Mouse (Mus musculus): ENCODE measurements around the gene Gfer.

DNA sequence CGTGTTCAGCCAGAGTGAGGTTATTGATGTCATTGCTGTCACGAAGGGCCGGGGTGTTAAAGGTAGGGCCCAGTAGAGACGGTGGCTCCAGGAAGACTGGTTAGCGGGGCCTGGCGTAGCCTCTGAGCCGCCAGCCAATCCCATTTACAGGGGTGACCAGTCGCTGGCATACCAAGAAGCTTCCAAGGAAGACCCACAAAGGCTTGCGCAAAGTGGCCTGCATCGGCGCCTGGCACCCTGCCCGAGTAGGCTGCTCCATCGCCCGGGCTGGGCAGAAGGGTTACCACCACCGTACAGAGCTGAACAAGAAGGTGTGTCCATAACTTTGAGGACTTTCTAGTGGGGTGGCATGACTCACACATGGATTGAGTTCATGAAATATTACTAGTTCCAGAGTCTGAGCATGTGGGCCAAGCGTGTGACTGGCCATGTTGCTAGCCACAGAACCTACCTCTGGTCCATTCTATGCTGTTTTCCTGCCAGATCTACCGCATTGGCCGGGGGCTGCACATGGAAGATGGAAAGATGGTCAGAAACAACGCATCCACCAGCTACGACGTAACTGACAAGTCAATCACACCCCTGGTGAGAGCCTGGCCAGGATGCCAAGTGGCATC is 37.6 kb upstream of the Gfer start:
- TF ChIP-seq CHD1 (IDR thresholded peaks at IDR 0.05; ENCODE audit: low read depth, low read length) (no peak), POLR2A (IDR thresholded peaks at IDR 0.05; ENCODE audit: low read depth, low read length) (no peak), CTCF (conservative IDR thresholded peaks at IDR 0.05 in 1 of 2, IDR thresholded peaks at IDR 0.05 in 1 of 2; ENCODE audit: low read depth in 2 of 2, low read length in 2 of 2) (no peak), USF1 (IDR thresholded peaks at IDR 0.05; ENCODE audit: low read depth, low read length) (no peak), HCFC1 (IDR thresholded peaks at IDR 0.05; ENCODE audit: low read depth, low read length) (no peak), EP300 (IDR thresholded peaks at IDR 0.05; ENCODE audit: low read length) (no peak), TCF12 (IDR thresholded peaks at IDR 0.05; ENCODE audit: low read depth, low read length) (no peak), NRF1 (IDR thresholded peaks at IDR 0.05; ENCODE audit: low read depth, low read length) (no peak), ELF1 (IDR thresholded peaks at IDR 0.05; ENCODE audit: low read depth, low read length) (no peak), POLR2AphosphoS2 (IDR thresholded peaks at IDR 0.05; ENCODE audit: low read depth, low read length) (no peak), UBTF (IDR thresholded peaks at IDR 0.05; ENCODE audit: low read depth, low read length) (no peak), CHD2 (IDR thresholded peaks at IDR 0.05; ENCODE audit: low read length) (no peak)
